Mouse (Mus musculus) lung, adult 2 months (tissue): ENCODE data around the gene Gse1. TPM values are rescaled to one million over a fixed set of nuclear protein-coding genes. Genes with fewer than 3 reads are reported as not detected.

Source experiments
- DNase-seq: peaks from one replicate; pipeline ENCODE4 v3.0.0; 2022
- H3K4me1 ChIP-seq: fragments of 200-500 bp; 2 replicates; pipeline ENCODE4 v1.6.1; 2011; ENCODE audit warnings: low read length; ENCODE audit not compliant: control insufficient read depth, insufficient read depth
- H3K4me3 ChIP-seq: fragments of 200-500 bp; replicated peaks from 2 replicates; pipeline ENCODE3; 2011; ENCODE audit warnings: low read depth, mild to moderate bottlenecking, control low read depth, low read length; ENCODE audit errors: extremely low read depth
- CTCF ChIP-seq: fragments of 200-500 bp; IDR thresholded peaks from 2 replicates; pipeline ENCODE4 v1.5.1; 2011; ENCODE audit warnings: mild to moderate bottlenecking, low read length, control low read depth; ENCODE audit not compliant: insufficient read depth
- POLR2A ChIP-seq: fragments of 200-500 bp; IDR thresholded peaks from 2 replicates; pipeline ENCODE4 v1.6.1; 2011; ENCODE audit warnings: low read depth, mild to moderate bottlenecking, control low read depth, low read length, borderline replicate concordance; ENCODE audit errors: extremely low read depth
- WGBS: fragments of 180-500 bp; shearing (Covaris S2); methylation state at CpG from one replicate; pipeline ENCODE4 v1.1.7; 2018; 5-methylcytosine and 5-hydroxymethylcytosine counted together
- polyA plus RNA-seq: library from polyadenylated mRNA; depleted of rRNA; stranded (reverse); fragments of >200 nt; gene quantifications from 2 replicates; pipeline ENCODE4 v1.2.3, GENCODE M21; 2012

The Gse1 gene
- polyA plus RNA-seq, 1 experiment, result 35.6 TPM

DNA sequence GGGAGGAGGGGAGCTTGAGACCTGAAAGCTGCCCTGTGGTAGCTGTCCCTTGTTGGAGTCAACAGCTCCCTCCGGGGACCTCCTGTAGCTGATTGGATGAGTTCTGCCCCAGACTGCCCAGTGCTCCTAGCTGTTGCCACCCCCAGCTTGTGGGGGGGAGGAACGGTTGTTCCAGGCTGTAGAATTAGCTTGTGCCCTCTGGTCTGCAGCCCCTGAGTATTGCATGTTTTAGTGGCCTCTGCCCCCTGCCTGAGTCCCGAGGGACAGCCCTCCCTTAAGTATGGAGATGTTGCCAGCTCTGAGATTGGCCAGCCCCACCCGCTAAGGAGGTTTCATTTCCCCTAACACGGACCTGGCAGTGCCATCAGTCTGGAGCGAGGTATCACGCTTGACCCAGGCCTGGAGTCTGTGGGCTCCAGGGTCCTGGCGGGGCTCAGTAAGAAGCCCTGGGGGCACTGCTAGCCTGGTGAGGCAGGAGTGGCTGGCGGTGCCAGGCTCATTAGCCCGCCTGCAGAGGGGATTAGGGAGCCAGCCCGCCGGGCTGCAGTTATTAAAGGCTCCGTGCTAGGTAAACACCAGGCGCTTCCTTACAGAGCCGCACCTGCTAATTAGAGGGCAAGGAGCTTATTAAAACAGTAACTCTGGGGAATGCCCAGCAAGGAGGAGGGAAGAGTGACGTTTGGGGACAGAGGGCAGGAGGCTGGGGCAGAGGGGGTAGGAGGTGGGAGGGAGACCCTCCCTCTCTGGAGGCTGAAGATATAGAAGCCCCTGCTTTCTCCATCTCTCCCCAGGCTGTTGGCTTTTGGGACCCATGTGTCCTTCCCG, 107.2 kb downstream of the Gse1 start:
- DNase-seq, result peak; percentile 34
- 14% methylated on average over 17 of the region's 17 CpGs for WGBS
- no peak for TF ChIP-seq CTCF
- TF ChIP-seq POLR2A, result no peak
- Histone ChIP-seq H3K4me3 (no peak overlapping the region), H3K4me1 (peaks cover 13% of the 10 kb centered on the region)

DNA sequence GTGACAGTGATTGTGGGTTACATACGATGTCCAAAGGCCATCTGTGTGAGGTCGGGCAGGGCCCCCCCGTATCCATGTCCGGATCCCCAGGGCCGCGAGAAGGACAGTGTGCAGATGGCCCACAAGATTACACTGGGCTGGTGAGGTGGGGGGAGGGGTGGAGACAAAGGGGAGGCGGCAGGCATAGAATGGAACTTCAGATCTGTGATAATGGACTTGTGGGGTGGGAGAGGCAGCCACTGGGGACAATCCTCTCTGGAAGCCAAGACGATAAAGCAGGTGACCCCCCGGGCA, 107.8 kb downstream of the Gse1 start:
- peaks cover 13% of the 10 kb centered on the region for H3K4me1 ChIP-seq
- TF ChIP-seq CTCF (no peak), POLR2A (no peak)
- H3K4me3 ChIP-seq, result no peak overlapping the region
- no peak for DNase-seq
- 17% methylated on average over 9 of the region's 9 CpGs for WGBS

DNA sequence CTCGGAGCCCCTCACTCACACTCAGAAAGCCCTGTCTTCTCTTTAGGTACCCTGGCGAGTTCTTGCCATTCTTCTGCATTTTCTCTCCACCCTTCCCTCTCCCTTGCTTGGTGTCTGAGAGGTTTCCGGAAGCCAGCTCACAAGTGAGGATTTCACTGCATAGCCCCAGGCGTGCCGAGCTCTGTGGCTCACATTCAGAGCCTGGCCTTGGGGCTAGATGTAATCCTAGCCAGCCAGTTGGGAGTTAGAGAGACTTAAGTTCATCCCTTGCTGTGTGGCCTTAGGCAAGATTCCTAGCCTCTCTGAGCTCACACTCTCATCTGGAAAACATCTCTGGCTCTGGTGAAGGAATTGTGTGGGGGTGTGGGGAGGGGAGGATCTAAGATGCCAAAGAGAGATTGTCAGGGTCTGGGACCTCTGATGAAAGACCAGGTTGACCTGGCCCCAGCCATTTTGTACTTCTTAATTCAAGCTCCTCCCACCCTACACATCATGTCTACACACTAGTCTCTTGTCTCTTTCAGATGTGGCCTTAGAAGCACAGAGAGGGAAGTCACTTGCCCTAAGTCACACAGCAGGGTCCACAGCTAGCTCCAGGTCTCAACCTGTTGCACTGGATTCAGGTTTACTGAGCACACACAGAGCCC, 108.8 kb downstream of the Gse1 start:
- TF ChIP-seq POLR2A, result no peak
- no peak for TF ChIP-seq CTCF
- no peak overlapping the region for H3K4me3 ChIP-seq
- H3K4me1 ChIP-seq, result peaks cover 13% of the 10 kb centered on the region
- 62% methylated on average over 5 of the region's 5 CpGs for whole genome bisulfite sequencing
- DNase-seq, result no peak

DNA sequence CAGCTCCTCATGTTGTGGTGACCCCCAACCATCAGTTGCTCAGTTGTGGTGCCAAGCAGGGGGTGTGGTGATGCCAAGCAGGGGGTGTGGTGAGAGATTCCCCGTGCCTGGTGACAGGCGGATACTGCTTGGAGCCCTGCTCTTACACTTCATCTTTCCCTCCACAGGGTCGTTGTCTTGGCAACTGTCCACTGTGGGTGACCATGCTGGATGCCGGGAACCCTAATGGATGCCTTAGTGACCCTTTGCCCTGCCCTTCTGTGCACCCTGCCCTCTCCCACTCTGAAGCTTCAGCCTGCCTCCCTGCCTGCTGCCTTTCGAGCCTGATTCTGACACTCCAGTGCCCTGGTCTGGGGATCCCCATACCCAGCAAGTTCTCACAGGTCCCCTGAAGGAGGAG, 109.4 kb downstream of the Gse1 start:
- WGBS, result 64% methylated on average over 5 of the region's 5 CpGs
- H3K4me3 ChIP-seq, result no peak overlapping the region
- H3K4me1 ChIP-seq, result peaks cover 13% of the 10 kb centered on the region
- no peak for DNase-seq
- TF ChIP-seq POLR2A, result no peak
- TF ChIP-seq CTCF, result no peak

DNA sequence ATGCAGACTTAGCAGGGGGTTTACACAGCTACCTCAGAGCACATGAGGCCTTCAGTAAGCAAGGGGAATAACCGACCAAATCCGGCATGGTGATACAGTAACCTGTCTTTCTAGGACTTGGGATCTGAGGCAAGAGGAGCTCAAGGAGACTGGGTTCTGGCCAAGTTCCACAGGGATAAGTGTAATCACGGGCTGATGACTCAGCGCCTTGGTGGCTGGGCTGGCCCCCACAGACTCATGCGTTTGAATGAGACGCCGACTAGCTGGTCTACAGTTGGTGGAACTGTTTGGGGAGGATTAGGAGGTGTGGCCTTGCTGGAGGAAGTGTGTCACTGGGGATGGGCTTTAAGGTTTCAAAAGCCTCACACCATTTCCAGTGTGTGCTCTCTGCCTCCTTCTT, 110.4 kb downstream of the Gse1 start:
- TF ChIP-seq POLR2A (no peak), CTCF (no peak)
- H3K4me1 ChIP-seq, result peaks cover 13% of the 10 kb centered on the region
- WGBS, result 74% methylated on average over 7 of the region's 7 CpGs
- DNase-seq, result no peak
- H3K4me3 ChIP-seq, result no peak overlapping the region

DNA sequence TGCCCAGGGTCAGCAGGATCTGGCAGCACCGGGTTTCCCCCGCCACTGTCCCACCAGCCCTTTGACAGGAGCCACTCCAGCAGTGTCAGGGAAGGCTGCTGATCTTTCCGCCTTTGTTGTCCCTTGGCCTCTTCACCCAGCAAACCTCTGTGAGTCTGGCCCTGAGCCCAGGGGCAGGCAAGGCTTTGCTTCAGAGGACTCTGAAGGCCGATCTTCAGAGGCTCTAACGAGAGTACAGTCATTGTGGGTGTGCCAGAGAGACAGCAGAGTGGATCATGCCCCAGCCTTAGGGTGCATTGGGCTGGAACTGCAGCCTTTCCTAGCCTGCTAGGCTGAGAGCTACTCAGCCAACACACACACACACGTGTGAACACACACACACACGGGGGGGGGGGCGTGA, 111.5 kb downstream of the Gse1 start:
- H3K4me3 ChIP-seq, result no peak overlapping the region
- peaks cover 11% of the 10 kb centered on the region for H3K4me1 ChIP-seq
- DNase-seq, result no peak
- no peak for TF ChIP-seq POLR2A
- no peak for TF ChIP-seq CTCF
- WGBS, result 60% methylated on average over 7 of the region's 8 CpGs

DNA sequence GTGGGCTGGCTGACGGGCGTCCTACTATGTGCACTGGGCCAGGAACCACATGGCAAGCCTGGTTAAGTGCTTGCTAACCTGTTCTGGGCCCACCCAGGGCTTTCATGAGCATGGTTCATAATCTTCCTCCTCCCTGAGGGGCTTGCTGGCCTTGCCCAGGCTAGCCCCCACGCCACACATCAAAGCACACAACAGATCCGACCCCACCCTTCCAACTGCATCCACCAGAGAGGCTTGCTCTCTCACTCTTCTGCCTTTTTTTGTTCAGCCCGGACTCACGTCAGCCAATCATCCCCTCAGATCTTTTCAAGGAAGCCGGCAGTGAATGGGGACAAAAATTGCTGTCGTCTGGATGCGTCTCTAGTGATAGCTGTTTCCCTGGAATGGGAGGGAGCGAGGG, 112.9 kb downstream of the Gse1 start:
- DNase-seq, result no peak
- Histone ChIP-seq H3K4me3 (no peak overlapping the region), H3K4me1 (peaks cover 2% of the 10 kb centered on the region; the same call in 1 of the 2 replicates)
- 93% methylated on average over 10 of the region's 10 CpGs for WGBS
- TF ChIP-seq POLR2A, result no peak

DNA sequence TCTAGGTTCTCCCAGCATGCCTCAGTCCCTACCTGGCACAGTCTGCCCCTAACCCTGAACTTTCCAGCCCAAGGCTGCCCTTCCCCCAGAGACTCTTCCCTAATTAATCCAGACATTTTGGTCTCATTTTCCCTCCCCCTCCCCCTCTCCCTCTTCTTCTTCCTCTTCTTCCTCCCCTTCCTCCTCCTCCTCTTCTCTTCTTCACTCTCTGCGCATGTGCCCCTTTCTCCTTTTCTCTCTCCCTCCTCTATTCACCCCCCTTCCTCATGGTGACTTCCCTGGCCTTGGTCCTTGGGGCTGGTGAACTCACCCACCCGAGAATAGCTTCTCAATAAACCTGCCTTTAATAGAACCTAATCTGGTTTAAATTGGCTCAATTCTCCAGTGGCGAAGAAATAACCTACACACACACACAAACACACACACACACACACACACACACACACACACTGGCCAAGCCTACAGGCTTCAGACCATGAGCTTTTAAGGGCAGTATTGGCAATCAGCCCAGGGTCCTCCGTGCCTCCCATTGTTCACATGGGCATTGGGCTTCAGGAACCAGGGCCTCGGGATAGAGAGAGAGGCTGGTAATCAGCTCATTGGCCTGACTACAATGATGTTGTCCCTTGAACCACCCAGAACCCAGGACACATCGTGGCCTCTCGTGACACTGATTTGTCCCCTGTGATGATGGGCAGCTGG, 114.7 kb downstream of the Gse1 start:
- no peak overlapping the region for H3K4me3 ChIP-seq
- WGBS, result 50% methylated on average over 7 of the region's 7 CpGs
- DNase-seq, result no peak
- TF ChIP-seq POLR2A, result no peak
- no peaks in the 10 kb centered on the region for H3K4me1 ChIP-seq

DNA sequence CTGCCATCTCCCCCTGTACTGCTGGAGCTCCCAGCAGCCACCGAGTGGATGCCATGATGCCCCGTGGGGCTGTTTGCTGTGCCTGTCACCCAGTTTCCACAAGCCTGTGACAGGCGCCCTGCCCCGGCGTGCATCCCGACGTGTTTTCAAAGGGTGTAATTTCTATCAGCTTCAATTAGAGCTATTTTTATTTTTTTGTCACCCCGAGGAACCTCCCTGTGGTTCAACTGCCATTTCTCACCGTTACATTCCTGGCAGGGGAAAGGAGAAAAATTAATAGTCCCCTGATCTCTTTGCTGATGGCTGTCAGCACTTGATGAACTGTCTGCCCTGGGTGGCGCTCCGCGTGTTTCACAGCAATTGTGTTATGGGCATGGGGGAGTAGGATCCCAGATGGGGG, 115.3 kb downstream of the Gse1 start:
- 76% methylated on average over 12 of the region's 12 CpGs for WGBS
- no peak for TF ChIP-seq POLR2A
- Histone ChIP-seq H3K4me1 (no peaks in the 10 kb centered on the region), H3K4me3 (no peak overlapping the region)
- DNase-seq, result no peak

DNA sequence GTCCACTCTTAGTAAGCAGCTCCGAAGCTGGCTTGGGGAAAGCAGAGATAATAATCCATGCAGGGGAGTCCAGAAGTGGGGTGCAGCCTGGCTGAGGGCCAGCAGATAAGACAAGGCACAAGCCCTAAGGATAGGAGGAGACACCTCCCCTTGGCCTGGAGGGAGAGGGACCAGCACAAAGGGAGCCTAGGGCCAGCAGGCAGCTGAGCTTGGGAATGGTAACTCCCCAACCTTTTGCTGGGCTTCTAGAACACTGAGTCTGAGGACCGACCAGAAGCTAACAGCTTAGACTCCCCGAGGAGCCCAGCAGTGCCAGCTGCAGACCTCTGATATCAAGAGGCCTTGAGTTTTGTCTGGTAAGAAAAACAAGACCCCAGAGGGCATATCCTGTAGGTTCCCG, 115.9 kb downstream of the Gse1 start:
- no peak for TF ChIP-seq POLR2A
- no peak for TF ChIP-seq CTCF
- Histone ChIP-seq H3K4me3 (no peak overlapping the region), H3K4me1 (no peaks in the 10 kb centered on the region)
- WGBS, result 38% methylated on average over 4 of the region's 4 CpGs
- no peak for DNase-seq
